Mouse (Mus musculus): ENCODE measurements around the gene Hlx.

The Hlx gene

DNA sequence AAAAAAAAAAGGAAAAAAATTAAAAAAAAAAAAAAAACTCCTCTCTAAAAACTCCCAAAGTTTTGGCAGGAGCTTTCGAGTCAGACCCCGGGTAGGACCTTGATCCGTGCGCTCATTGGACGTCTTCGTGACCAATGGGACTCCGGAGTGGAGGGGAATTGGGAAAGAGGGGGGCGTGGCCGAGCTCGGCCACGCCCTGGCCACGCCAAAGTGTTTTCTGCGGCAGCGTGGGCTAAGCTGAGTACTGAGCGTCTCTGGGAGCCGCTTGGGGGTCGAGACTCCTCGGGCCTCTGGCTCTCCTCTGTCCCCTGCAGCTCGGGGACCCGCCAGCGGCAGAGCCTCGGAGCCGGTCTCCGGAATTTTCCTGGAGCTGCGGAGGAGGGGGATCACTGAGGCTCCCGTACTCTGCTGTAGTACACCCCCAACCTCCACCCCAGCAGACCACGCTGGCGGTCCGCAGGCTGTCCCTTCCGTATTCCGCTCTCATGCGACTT, at the start of gene Hlx:
Gene Hlx, minus strand, starts transcription at position 64 of the 494 bp plus-strand sequence.
- DNase-seq (ENCODE audit: low read depth, low spot score) = no peak

DNA sequence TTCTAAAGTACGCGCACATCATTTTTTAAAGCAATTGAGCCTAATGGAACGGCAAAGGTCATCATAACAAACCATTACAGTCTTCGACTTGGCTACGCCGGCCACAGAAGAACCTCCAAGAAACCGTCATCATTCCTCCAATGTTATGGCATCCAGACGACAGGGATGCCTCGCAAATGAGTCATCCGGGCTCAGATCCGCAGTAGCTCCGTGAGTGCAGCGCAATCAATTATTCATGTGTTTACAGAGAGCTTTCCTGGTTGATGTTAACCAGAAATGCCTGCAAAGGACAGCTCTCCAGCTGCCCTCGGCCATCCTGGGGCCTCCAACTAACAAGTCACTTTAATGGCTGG, 49.7 kb upstream of the Hlx start:
- no peak for DNase-seq (ENCODE audit: low read depth, low spot score)

DNA sequence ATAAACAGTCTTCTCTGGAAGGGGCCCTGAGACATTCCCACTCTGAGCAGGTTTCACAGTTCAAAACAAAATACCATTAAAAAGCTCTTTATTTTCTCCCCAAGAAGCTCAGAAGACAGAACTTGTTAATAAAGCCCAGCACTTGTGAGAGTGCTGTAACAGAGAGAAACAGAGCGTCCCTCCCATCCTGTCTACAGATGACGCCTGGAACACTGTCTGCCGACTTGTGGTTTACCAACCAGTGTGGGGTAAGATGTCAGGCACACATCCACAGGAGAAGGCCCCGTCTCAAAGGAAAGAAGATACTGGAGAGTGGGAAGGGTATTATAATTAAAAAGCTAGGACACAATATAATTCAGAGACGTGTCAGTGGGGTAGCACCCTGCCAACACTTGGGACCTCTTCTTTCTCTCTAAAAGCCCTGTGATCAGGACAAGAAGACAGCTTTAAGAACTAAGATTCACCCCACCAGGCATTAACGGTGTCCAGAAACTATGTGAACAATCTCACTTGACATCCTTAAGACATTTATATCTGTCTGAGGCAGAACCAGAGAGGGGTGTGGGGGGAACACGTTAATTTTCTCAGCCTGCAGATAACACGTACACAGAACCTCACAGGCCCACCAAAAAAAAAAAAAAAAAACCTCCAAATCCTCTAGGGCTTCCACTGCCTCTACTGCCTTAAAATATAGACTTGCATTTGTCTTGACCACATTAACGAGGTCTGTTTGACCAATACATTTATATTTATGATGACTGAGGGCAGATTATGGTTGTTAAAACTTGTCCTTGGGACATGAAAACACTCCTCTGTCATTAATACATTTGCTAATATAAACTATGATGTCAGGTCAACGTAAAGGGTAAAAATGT, 49.1 kb upstream of the Hlx start:
- no peak for DNase-seq (ENCODE audit: low read depth, low spot score)

DNA sequence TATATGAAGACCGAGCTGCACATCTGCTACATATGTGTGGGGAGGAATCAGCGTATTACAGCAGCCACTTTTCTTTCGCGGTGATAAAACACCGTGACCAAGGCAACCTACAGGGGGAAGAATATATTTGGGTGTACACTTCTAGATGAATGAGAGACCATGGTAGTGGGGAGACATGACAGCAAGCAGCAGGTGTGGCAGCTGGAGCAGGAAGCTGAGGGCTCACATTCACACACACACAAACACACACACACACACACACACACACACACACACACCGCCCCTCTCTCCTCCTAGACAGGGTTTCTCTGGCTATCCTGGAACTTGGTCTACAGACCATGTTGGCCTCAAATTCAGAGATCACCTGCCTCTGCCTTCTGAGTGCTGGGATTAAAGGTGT, 45.7 kb upstream of the Hlx start:
- no peak for DNase-seq (ENCODE audit: low read depth, low spot score)

DNA sequence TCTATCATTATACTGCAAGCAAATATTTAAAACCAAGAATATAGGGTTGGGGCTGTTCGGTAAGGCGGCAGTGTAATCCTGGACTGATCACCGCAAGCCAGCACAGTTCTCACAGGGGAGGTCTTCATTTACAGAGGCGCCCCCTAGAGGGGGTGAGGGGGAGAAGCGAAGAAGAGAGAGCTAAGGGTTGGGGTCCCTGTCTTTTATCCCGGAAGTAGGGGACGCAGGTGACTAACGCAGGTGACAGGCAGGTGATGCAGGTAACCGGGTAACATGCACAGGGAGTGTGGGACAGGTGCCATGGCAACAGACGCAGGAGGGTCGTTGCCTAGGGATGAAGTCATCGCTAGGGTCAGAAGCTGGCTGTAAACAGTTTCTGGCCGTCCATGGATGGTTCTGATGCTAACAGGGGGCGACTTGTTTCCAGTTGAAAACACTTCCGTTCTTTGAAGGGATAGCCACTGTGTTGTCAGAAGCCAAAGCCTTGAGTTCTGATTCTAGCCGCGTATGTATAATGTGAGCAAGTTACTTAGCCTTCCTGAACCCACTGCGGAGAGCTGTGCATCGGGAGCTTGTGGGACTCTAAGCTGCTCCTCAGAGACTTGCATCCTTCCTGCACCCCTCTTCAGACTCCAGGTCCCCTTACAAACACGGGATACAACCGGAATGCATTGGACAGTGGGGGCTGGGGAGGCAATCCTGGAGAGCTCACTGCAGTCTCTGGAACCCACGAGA, 44.8 kb upstream of the Hlx start:
- DNase-seq (ENCODE audit: low read depth, low spot score) = no peak

DNA sequence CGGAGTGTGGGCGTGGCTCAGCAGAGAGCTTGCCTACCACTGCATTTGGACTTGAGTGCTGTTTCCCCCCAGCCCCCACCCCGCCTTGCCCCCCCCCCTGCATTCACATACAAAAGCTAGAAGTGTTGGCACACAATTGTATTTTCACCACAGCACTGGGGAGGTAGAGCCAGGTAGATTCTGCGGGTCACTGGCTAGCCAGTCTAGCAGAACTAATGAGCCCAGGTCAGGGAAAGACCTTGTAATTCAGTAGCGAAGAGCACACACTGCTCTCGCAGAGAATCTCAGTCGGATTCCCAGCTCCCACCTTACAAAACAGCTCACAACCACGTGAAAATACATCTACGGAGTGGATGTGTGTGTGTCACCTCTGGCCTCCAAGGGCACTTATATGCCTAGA, 42.9 kb upstream of the Hlx start:
- no peak for DNase-seq (ENCODE audit: low read depth, low spot score)

DNA sequence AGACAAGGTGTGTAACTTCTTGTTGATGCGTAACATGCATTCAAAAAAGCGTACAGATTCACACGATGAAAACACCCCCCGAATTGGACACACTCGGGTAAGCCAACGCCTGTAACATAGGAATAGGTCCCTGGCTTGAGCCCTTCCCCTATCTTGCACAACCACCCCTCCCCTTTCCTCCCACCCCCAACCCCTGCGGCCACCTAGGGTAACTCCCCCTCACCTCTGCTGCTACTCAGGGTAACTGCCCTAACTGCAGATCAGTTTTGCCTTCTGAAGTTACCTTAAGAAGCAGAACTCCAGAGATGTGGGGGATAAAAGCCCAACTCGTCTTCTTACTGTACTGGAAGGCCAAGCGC, 39.5 kb upstream of the Hlx start:
- no peak for DNase-seq (ENCODE audit: low read depth, low spot score)

DNA sequence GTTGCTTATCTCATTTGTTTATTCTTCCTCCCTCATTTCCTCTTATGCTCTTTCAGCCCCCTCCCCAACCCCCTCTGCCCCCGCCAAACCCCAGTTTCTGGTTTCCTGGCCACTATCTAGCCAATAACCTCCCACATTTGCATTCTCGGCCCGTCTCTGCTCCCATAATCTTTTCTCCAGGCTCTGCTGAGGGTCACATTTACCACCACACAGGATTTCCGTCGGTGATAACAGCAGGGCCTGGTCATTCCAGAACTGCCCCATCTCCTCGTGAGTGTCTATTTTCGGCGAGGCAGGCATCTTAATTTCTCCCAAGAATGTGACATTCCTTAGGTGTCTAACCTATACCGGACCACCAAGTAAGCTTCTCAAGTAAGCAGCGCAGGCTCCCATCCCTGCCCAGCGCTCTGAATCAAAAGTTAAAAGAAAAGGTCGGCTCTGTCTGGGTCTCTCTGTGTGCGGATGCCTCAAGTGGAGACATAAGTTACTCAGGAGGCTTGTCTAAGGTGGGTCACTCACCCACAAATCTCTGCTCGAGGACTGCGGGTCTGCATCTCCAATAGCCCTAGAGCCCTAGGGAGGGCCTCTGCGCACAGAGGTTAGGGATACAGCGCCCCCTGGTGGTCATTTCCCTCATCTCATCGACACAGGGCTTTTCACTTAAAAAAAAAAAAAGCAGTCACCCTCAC, 38.9 kb upstream of the Hlx start:
- peak; percentile 8 for DNase-seq (ENCODE audit: low read depth, low spot score)

DNA sequence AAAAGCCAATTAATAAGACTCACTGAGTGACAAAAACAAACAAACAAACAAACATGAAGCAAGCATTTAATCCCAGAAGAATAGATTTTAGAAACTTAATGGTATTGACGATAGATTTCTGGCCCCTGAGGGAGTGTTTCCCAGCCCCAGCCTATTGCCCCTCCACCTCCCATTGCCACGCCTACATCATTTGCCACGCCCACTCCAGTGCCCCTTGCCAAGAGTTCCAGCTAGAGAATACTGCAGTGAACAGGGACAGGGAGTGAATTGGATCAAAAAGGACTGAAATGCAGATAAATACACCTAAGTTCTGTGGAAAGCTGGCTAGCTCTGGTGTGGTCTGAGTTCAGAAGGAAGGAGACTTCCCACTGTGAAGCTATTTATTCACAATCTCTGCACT, 31.4 kb upstream of the Hlx start:
- DNase-seq (ENCODE audit: low read depth, low spot score) = no peak

DNA sequence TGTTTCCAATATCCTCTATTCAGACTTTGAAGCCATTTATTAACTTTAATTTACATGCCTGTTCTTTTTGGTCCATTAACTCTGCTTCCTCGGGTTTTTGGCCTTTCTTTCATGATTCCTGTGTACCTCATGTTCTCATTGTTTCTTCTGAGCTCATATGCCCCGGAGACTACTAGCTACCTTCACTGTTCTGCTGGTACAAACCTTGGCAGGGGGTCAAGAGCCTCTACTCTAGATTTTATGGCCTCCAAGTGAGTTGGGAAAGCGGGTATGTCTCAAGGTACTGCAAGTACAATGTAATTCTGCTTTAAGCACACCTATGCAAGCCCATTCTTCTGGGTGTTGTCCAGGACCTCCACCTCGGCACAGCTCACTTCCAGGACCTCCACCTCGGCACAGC, 30.5 kb upstream of the Hlx start:
- no peak for DNase-seq (ENCODE audit: low read depth, low spot score)

DNA sequence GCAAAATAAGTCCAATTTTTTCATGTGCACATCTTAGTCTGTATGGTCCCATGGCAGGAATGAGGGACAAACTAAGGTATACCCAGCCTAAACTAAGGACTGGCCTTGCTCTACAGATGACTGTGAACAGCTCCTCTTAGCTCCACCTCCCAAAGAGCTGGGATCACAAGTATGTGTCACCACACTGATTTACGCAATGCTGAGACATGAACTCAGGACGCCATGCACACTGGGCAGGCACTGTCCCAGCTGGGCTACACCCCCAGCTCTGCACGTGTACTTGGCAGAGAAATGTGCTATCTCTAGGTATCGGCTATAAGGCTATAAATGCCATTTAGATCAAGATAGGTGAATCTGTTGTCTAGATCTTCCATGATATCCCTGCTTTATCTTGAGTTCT, 29.6 kb upstream of the Hlx start:
- no peak for DNase-seq (ENCODE audit: low read depth, low spot score)

DNA sequence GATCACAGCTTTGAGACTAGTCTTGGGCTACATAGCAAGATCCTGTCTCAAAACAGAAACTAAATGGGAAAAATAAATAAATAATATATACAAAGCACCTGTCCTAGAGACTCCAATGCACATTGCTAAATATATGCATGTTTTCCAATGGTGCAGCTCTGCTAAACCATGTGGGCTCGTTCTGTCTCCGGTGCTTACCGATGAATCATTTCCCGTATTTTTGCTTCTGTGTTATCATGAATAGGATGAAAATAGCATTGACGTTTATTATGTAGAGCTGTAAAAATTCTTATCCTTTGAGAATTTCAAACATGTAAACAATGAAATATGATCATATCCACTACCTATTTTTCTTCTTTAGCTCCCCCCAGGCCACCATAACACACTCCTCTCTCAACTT, 20.3 kb upstream of the Hlx start:
- DNase-seq (ENCODE audit: low read depth, low spot score) = no peak

DNA sequence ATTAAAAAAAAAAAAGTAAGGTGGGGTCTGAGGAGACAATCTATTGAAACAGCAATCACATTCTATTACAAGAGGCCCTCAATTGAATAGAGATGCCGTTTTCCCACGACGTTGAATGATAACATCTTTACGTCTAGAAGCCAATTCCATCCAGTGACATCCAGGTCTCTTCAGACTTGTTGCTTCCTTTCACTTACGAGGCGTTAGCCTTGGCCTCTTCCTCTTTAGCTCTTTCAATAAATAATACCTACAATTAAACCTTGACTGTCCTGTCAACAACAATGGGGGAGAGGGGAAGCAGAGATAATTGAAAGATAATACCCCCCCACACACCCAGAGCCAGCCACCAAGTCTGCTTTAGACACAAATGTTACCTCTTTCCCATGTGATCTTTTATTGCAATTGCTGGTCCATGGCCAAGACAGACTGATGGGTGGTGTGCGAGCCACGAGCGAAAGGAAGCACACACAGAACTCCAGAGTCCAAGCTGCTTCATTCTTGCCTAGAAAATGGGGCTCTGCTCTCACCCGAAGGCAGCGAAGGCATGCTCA, 17.8 kb upstream of the Hlx start:
- no peak for DNase-seq (ENCODE audit: low read depth, low spot score)

DNA sequence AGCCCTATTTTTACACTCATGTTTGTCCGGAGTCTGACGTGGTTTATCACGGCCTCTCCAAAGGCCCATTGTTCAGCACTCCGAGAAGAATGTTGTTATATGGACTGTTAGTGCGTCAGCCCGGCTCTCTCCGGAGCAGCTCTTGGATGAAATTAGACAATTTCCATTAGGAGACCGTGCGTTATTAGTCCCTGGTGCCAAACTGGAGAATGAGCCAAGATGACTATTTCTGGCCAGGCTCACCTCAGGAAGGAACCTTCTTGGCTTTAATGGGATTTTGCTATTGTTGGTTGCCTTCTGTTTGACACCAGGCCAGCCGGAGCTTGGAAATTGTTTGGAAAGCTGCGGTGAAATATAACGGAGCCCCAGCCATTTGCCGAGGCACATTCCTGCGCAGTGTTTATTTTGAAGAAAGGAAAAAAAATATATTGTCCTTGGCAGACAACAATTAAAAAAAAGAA, 16.3 kb upstream of the Hlx start:
- no peak for DNase-seq (ENCODE audit: low read depth, low spot score)

DNA sequence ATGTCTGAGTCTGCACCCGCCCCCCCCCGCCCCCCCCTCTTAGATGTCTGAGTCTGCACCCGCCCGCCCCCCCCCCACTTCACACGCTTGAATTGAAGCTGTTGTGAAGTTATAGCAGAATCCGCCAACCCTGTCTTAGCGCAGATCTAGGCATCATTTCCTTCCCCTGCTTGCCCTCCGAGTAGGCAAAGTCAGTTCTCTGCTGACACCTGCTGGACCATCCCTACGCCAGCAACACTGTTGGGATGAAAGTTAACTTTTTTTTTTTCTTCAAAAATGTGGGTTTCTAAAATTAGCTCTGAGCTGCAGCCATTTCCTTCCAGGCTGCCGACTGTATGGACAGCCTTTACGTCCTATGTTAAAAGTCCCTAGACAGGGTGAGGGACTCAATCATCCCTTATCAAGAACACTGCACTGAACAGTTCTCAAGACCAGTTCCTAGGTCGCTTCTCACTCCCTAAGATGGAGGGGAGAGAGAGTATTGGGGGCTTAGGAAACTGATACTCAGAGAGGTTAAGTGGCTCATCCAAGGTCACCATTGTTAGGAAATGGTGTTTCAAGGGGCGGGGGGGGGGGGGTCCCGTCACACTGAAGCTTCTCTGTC, 5.6 kb upstream of the Hlx start:
- DNase-seq (ENCODE audit: low read depth, low spot score) = no peak

DNA sequence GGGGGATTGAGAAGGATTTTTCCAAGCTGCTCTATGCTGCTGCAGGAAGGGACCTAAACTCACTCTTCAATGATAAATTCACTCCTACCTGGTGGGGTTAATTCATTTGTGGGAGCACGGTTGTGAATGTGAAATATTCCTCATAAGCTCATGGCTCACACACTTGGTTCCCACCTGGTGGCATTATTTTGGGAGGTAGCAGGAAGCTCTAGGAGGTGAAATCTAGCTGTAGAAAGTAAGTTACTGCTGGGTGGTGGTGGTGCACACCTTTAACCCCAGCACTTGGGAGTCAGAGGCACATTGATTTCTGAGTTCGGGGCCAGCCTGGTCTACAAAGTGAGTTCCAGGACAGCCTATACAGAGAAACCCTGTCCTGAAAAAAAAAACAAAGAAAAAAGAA, 4.8 kb upstream of the Hlx start:
- DNase-seq (ENCODE audit: low read depth, low spot score) = no peak

DNA sequence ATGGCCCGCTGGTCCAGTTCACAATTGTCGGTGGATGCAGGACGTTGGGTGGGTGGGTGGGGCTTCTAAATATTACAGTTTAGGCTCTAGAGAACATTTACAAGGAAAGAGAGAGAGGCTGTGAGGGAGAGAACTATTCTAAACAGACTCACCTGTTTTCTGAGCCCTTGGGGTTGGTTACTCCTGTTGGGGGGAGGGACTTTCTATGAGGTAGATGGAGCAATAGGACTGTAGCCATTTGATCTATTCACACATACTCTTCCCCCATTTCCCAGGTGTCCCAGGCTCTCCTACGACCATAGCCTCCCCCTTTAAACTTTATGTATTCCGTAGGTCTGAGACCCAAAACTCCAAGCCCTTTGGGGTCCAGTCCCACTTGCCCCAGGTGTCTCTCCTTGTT, 3.8 kb upstream of the Hlx start:
- no peak for DNase-seq (ENCODE audit: low read depth, low spot score)

DNA sequence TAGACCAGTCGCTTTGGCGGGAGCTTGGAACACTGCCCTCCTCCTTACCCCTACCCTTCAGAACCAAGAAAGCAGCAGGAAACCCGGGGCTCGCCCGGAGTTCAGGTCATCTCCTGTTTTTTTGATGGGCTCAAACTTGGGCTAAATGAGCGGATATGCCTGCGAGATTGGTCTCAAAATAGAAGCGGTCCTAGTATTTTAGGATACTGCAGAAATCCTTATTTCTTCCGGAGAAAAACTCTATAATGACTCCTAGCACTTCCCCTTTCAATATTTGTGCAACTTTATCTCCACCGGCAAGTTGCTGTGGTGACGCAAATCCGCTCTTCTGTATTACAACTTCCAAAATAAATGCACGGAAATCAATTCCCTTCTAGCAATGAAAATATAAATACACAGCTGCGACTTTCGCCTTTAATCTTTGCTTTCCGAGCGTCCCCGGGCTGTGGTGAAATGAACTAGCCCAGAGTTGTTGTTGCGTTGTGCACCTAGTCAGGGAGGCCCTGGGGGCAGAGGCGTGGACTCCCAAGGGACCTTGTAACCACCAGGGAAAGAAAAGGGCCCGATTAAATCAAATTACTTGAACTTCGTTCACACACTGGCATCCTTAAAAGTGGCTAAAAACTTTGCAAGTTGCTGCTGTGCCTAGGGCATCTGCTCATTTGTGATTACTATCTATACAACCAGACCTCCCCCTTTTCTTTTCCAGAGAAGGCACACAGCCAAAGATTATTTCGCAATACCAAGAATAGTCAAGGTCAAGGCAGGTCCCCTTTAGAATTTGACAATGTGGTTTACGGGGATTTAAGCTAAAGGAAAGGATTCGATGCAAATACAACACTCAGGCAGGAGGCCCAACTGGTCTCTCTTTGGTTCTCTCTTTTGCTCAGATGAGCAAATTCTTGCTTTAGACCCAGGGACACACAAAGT, 2.8 kb upstream of the Hlx start:
- DNase-seq (ENCODE audit: low read depth, low spot score) = no peak

DNA sequence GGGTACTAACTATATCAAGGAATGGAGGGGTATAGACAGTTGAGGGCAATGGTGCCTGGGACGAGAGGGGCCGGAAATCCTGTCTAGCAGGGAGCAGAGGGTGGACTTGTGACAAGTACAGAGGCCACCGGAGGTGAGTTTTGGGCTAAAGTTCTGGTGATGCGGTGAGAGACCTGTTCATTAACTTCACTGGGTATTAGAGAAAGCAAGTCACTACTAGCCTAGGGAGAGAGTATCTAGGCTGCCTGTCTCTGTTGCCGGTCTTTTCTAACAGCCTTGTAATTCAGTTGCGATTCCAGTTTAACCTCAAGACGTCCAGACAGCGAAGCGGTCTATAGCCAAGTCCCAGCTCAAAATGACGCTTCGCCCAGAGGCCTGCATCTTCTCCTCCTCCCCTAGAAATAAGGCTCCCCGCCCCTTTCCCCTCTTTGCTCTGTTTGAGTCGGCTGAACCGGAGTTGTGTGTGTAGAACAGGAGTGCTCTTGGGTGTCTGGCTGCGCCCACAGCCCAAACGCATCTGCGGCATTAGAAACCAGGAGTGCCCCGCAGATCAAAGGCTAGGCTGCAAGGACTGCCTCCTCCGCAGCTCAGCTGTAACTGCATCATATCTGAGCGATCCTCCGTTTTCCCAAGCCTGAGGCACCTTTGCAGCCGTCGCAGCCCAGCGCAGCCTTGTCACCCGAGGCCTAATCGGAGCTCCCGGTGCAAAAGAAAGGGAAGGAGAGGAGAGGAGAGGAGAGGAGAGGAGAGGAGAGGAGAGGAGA, 1.8 kb upstream of the Hlx start:
- DNase-seq (ENCODE audit: low read depth, low spot score) = no peak
